Mouse (Mus musculus) subcutaneous adipose tissue, adult 2 months (tissue): ENCODE measurements around the gene Kbtbd3. TPM values are rescaled to one million over a fixed set of nuclear protein-coding genes. Genes with fewer than 3 reads are reported as not detected.

Experiments used
- polyA plus RNA-seq: library from polyadenylated mRNA; depleted of rRNA; stranded (reverse); fragments of >200 nt; gene quantifications from 2 replicates; pipeline ENCODE4 v1.2.3, GENCODE M21; 2012; ENCODE audit warnings: low replicate concordance; rRNA removed

Gene Kbtbd3
- polyA plus RNA-seq, result 0.66 and 0.89 TPM in 2 replicates

DNA sequence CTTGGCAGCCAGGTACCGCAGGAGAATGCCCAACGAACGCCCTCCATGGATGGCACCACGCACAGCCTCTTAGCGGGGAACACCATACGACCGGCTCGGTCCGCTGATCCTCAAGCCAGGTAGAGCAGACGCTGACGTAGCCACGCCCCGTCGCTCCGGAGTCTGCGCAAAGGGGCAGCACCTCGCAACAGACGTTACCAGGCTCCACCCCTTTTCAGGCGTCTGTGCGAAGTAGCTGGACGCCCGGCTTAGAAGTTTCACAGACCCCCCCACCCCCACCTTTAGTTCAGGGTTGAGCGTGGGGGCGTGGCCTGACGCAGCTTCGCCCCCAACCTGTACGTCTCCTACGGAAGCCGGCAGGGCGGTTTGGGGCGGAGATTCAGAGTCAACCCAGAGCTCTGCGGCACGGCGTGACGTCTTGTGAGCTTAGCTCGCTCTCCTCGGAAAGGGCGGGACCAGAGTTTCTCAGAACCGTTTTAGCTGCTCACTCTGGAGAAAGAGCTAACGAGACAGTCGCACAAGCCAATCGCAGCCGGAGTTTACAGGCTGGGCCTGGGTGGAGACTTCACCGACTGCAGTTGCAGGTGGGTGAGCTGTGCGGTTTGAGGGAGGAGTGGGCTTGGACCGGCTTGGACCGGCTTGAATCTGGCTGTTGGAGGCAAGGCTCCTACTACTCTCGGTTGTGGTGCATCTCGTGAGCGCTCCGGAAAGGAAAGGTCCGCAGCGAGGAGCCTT lies at the start of gene Kbtbd3, which contains the start of gene Aasdhppt:
Kbtbd3 (plus strand) TSS at position 483 of the 735 bp plus-strand sequence.
Aasdhppt (minus strand) TSS at position 121 of the 735 bp plus-strand sequence.

DNA sequence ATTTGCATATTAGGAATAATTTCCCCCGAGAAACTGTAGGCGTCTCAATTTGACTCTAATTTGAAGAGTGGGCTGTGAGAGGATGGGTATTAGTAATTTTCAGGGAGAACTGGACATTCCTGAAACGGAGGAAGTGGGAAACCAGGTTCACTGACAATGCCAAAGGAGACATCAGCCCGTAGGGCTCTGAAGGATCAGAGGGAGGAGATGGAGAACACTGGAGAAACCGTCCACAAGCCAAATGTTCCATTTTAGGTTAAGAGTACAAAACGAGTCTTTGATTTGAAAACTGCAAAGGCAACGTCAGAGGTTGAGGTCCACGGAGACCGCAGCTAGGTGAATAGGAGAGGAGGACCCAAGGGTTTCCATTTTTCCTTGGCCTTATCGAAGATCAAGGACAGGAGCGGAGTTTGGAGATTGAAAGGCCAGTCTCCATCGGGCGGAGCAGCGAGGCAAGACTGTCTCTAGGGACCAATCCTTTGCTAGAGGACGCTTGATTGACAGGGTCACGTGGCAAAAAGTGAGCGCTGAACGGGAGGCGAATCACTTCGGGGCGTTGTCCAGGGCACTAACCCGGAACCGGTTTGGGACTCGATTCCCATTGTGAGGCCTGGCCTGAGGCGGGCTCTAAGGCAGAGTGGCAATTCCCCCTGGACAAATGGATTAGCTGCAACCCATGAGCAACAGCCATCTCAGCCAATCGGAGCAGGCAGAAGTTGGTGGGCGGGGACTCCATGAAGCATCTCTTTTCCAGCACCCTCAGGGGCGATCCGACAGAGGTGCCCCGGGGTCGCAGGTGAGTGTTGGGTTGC lies 66.4 kb downstream of the Kbtbd3 start, which contains the start of gene Msantd4:
Msantd4 (plus strand) TSS at position 735 of the 812 bp plus-strand sequence.

Other genes starting within 250 kb of the Kbtbd3 start
- 3.7 and 5.1 TPM in 2 replicates for gene Aasdhppt, start 362 bp upstream of the Kbtbd3 start, polyA plus RNA-seq
- gene Msantd4, start 66.7 kb downstream of the Kbtbd3 start, polyA plus RNA-seq, result 5.0 and 7.8 TPM in 2 replicates